Mouse (Mus musculus): Measurements from ENCODE around the gene Tex2.

DNA sequence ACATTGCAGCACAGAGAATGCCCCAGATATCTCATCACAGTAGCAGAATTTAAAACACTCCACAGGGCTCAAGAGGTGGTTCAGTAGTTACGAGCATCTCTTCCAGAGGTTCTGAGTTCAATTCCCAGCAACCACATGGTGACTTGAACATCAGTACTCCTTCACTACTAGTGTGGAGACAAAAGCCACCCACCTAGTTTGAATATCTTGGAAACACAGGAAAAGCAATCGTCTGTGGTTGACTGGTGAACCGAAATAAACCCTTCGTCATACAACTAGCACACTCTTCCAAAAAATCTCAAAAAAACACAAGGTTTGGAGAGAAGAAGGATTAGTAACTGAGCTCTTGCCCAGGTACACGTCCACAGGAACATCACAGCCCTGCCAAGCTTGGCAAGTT is 149.4 kb downstream of the Tex2 start:
- TF ChIP-seq CTCF (IDR thresholded peaks at IDR 0.05; ENCODE audit: control insufficient read depth, insufficient read depth, low read length) (no peak), POLR2A (IDR thresholded peaks at IDR 0.05; ENCODE audit: borderline replicate concordance, control insufficient read depth, low read depth, low read length) (no peak)

Data from bone marrow, adult 2 months (tissue).